Mouse (Mus musculus) cerebellum, adult 2 months (tissue): ENCODE measurements at regions not wholly inside any gene's neighbourhood (a gene's known extent, or its start where the extent isn't known, plus 50 kb on each side); places are given as distances from the start of the nearest gene placed in this dataset.

Source experiments
- CTCF ChIP-seq: fragments of 200-500 bp; IDR thresholded peaks from 2 replicates; pipeline ENCODE4 v1.5.1; 2011; ENCODE audit warnings: low read depth, mild to moderate bottlenecking, control low read depth, low read length, moderate library complexity, borderline replicate concordance; ENCODE audit not compliant: insufficient read depth
- POLR2A ChIP-seq: fragments of 200-500 bp; IDR thresholded peaks from 2 replicates; pipeline ENCODE4 v1.6.1; 2011; ENCODE audit warnings: low read length, control low read depth, borderline replicate concordance; ENCODE audit not compliant: insufficient read depth

DNA sequence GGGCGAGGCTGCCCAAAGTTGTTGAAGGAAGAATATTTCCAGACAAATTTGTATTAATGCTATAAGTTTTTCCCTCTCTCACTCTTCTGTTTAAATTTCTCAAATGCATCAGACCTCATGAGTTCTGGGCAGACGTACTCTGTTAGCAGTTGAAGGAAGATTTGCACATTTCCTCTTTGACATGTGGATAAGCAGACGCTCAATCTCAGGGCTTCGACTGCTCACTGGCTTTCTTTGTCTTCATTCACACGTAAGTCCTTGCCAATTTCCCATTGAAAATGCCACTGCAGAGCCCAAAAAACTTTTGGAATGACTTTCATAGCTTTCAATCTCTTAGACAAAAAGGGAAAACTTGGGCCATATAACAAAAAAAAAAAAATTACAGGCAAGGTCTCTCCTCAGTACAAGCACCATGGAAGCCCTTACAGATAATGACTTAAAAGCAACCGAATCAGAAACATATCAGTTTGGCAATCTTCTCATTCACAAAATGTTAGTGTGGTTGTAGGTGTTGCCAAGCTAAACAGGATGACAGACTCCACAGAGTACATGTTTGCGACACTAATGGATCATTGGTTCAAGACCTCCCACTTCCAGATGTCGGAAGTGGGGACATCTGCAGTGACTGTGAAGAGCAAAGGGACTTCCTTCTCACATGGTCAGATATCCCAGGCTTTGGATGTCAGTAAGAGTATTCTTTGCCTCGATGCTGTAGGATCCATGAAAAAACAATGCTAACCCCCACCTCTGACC is 2910.5 kb upstream of the Gm7489 start:
- TF ChIP-seq CTCF (no peak), POLR2A (no peak)
